Mouse (Mus musculus) forebrain, embryonic 11.5 days (tissue): ENCODE data around the gene H2-Q4. TPM values are rescaled to one million over a fixed set of nuclear protein-coding genes. Genes with fewer than 3 reads are reported as not detected.
"Not testable (repeated sequence)": the region's sequence is repeated elsewhere in the genome, so short reads cannot be mapped to it uniquely, and the experiment has no call there.

Experiments used
- ATAC-seq: fragments of 200-750 bp; cut with Nextera tagmentation; replicated peaks from 2 replicates; pipeline ENCODE4 v1.8.0; 2017; ENCODE audit warnings: moderate TSS enrichment; ENCODE audit not compliant: low FRiP score
- DNase-seq: peaks from one replicate; pipeline ENCODE4 v3.0.0-alpha.2; 2017; ENCODE audit warnings: low spot score
- H3K27ac ChIP-seq: fragments of 300-500 bp; sonication (generic); 2 replicates; pipeline ENCODE4 v1.5.1; 2014; ENCODE audit warnings: low read depth, low read length
- H3K27me3 ChIP-seq: fragments of 300-500 bp; sonication (generic); 2 replicates; pipeline ENCODE4 v1.6.1; 2014; ENCODE audit warnings: mild to moderate bottlenecking, low read length, mixed read lengths; ENCODE audit not compliant: control insufficient read depth, insufficient read depth
- H3K36me3 ChIP-seq: fragments of 300-500 bp; sonication (generic); 2 replicates; pipeline ENCODE4 v1.6.1; 2014; ENCODE audit warnings: mild to moderate bottlenecking, low read length, moderate library complexity, mixed read lengths; ENCODE audit not compliant: control insufficient read depth, insufficient read depth
- H3K4me1 ChIP-seq: fragments of 300-500 bp; sonication (generic); replicated peaks from 2 replicates; pipeline ENCODE4 v1.6.1; 2014; ENCODE audit warnings: low read length, mixed read lengths; ENCODE audit not compliant: control insufficient read depth, insufficient read depth
- H3K4me2 ChIP-seq: fragments of 300-500 bp; sonication (generic); 2 replicates; pipeline ENCODE4 v1.6.1; 2014; ENCODE audit warnings: low read depth, mild to moderate bottlenecking, low read length, moderate library complexity, mixed read lengths; ENCODE audit not compliant: severe bottlenecking
- H3K4me3 ChIP-seq: fragments of 300-500 bp; sonication (generic); 2 replicates; pipeline ENCODE4 v1.5.1; 2014; ENCODE audit warnings: low read depth, low read length
- H3K9ac ChIP-seq: fragments of 300-500 bp; sonication (generic); 2 replicates; pipeline ENCODE4 v1.6.1; 2014; ENCODE audit warnings: low read length
- H3K9me3 ChIP-seq: fragments of 300-500 bp; sonication (generic); 2 replicates; pipeline ENCODE4 v1.6.1; 2016; ENCODE audit warnings: low read length, mixed read lengths; ENCODE audit not compliant: control insufficient read depth
- WGBS: fragments of 180-500 bp; shearing (Covaris S2); extraction: QIAGEN DNeasy Blood & Tissue Kit; methylation state at CpG from one replicate; pipeline ENCODE4 v1.1.7; 2014; 5-methylcytosine and 5-hydroxymethylcytosine counted together
- polyA plus RNA-seq: library from polyadenylated mRNA; unstranded; fragments of >200 nt; fragmentation: Nextera tagmentation; extraction: Ambion mirVana; gene quantifications from 2 replicates; pipeline ENCODE4 v1.2.1, GENCODE M21; 2014

H2-Q4 gene
- 1.7 and 2.1 TPM in 2 replicates for polyA plus RNA-seq

GRCm38 (mm10) chr17:35379369-35379728 lies at the start of gene H2-Q4:
TSS of gene H2-Q4 (plus strand) at chr17:35379617.
- DNase-seq (peak; percentile 84), ATAC-seq (peak; percentile 80)
- peak within 1 kb of the TSS; percentile 40 for H3K4me3 ChIP-seq
- no peak within 1 kb of the TSS for H3K27ac ChIP-seq
- peak within 1 kb of the TSS; percentile 84 for H3K4me2 ChIP-seq
- no peaks in the 10 kb centered on the region for H3K9me3 ChIP-seq
- WGBS: under 1% methylated on average over 15 of the region's 16 CpGs
- H3K36me3 ChIP-seq: no peaks in the 10 kb centered on the region
- no peaks in the 10 kb centered on the region for H3K4me1 ChIP-seq
- H3K9ac ChIP-seq: peak within 1 kb of the TSS; percentile 61
- H3K27me3 ChIP-seq: 0 out of 2 replicates have a peak, but pooled peaks cover 2% of the 10 kb centered on the region

GRCm38 (mm10) chr17:35329714-35330113 lies 49.7 kb upstream of the H2-Q4 start:
- H3K27me3 ChIP-seq, DNase-seq, H3K4me1 ChIP-seq, H3K36me3 ChIP-seq, H3K27ac ChIP-seq, H3K4me3 ChIP-seq, H3K9ac ChIP-seq, H3K4me2 ChIP-seq, H3K9me3 ChIP-seq, ATAC-seq: not testable (repeated sequence)
- WGBS: 59% methylated on average over 3 of the region's 3 CpGs

GRCm38 (mm10) chr17:35331546-35331945 lies 47.9 kb upstream of the H2-Q4 start:
- not testable (repeated sequence) for H3K4me2 ChIP-seq, ATAC-seq, H3K9ac ChIP-seq, H3K9me3 ChIP-seq, H3K4me3 ChIP-seq, H3K27ac ChIP-seq, H3K27me3 ChIP-seq, H3K4me1 ChIP-seq, DNase-seq, H3K36me3 ChIP-seq
- WGBS: 71% methylated on average over 6 of the region's 6 CpGs

- peak within 1 kb of the TSS; percentile 33 for H3K4me3 ChIP-seq
- H3K4me2 ChIP-seq: peak within 1 kb of the TSS; percentile 72
- H3K9ac ChIP-seq: peak within 1 kb of the TSS; percentile 48; the same call in 1 of the 2 replicates
- H3K9me3 ChIP-seq: no peaks in the 10 kb centered on the region
- DNase-seq (peak; percentile 55), ATAC-seq (no peak)
- no peaks in the 10 kb centered on the region for H3K36me3 ChIP-seq
- WGBS: 2% methylated on average over 40 of the region's 40 CpGs
- H3K27me3 ChIP-seq: peaks cover 27% of the 10 kb centered on the region
- no peak within 1 kb of the TSS for H3K27ac ChIP-seq
- H3K4me1 ChIP-seq: peaks cover 7% of the 10 kb centered on the region
These were observed 37.2 kb upstream of the H2-Q4 start, which contains the start of gene H2-Q2 for GRCm38 (mm10) chr17:35342071-35342671. TSS of gene H2-Q2 (plus strand) at chr17:35342242.

- DNase-seq (no peak), ATAC-seq (no peak)
- no peaks in the 10 kb centered on the region for H3K36me3 ChIP-seq
These were observed 36.5 kb upstream of the H2-Q4 start for GRCm38 (mm10) chr17:35342711-35343476.

GRCm38 (mm10) chr17:35347659-35348058 lies 31.8 kb upstream of the H2-Q4 start:
- DNase-seq, H3K9ac ChIP-seq, ATAC-seq, H3K4me3 ChIP-seq, H3K27ac ChIP-seq, H3K27me3 ChIP-seq, H3K9me3 ChIP-seq, H3K4me1 ChIP-seq, H3K4me2 ChIP-seq, H3K36me3 ChIP-seq: not testable (repeated sequence)

More at GRCm38 (mm10) chr17:35342711-35343476, 36.5 kb upstream of the H2-Q4 start:
- peaks cover 27% of the 10 kb centered on the region for H3K27me3 ChIP-seq
- H3K4me3 ChIP-seq: peak overlapping the region; percentile 33
- WGBS: 1% methylated on average over 46 of the region's 46 CpGs
- H3K4me2 ChIP-seq: peak overlapping the region; percentile 72
- no peaks in the 10 kb centered on the region for H3K9me3 ChIP-seq
- peaks cover 7% of the 10 kb centered on the region for H3K4me1 ChIP-seq
- no peak overlapping the region for H3K27ac ChIP-seq
- H3K9ac ChIP-seq: peak overlapping the region; percentile 48; the same call in 1 of the 2 replicates

GRCm38 (mm10) chr17:35353275-35353674 lies 26.1 kb upstream of the H2-Q4 start:
- not testable (repeated sequence) for H3K4me2 ChIP-seq, H3K4me3 ChIP-seq, ATAC-seq, H3K27ac ChIP-seq, DNase-seq, H3K4me1 ChIP-seq, H3K27me3 ChIP-seq, H3K36me3 ChIP-seq, H3K9ac ChIP-seq, H3K9me3 ChIP-seq
- 70% methylated on average over 6 of the region's 6 CpGs for WGBS

- Histone ChIP-seq H3K9me3 (no peaks in the 10 kb centered on the region), H3K36me3 (no peaks in the 10 kb centered on the region), H3K4me2 (no peak overlapping the region), H3K9ac (no peak overlapping the region), H3K27me3 (peaks cover 4% of the 10 kb centered on the region; the same call in 1 of the 2 replicates), H3K4me1 (peaks cover 2% of the 10 kb centered on the region; the same call in 1 of the 2 replicates), H3K27ac (no peak overlapping the region), H3K4me3 (no peak overlapping the region)
- ATAC-seq (no peak), DNase-seq (no peak)
- 84% methylated on average over 2 of the region's 2 CpGs for WGBS
These were observed 25.3 kb upstream of the H2-Q4 start for GRCm38 (mm10) chr17:35354071-35354470.
